Mouse (Mus musculus) limb, embryonic 11.5 days (tissue): ENCODE results near the gene Frem1. TPM values are rescaled to one million over a fixed set of nuclear protein-coding genes. Genes with fewer than 3 reads are reported as not detected.
A peak's percentile ranks its signal among the peaks of the same experiment; 100 is the strongest.

Experiments
- ATAC-seq: fragments of 200-750 bp; cut with Nextera tagmentation; 2 replicates; pipeline ENCODE4 v1.8.0; 2017; ENCODE audit warnings: low read depth; ENCODE audit not compliant: insufficient number of reproducible peaks, low FRiP score, low TSS enrichment
- DNase-seq: peaks from one replicate; pipeline ENCODE4 v3.0.0-alpha.2; 2015; ENCODE audit warnings: low spot score
- H3K27ac ChIP-seq: fragments of 300-500 bp; sonication (generic); replicated peaks from 2 replicates; pipeline ENCODE4 v1.5.1; 2014; ENCODE audit warnings: low read depth, mild to moderate bottlenecking, low read length
- H3K27me3 ChIP-seq: fragments of 300-500 bp; sonication (generic); 2 replicates; pipeline ENCODE4 v1.6.1; 2014; ENCODE audit warnings: mild to moderate bottlenecking, low read length, mixed read lengths; ENCODE audit not compliant: control insufficient read depth, insufficient read depth
- H3K36me3 ChIP-seq: fragments of 300-500 bp; sonication (generic); 2 replicates; pipeline ENCODE4 v1.6.1; 2014; ENCODE audit warnings: mild to moderate bottlenecking, low read length, moderate library complexity, mixed read lengths; ENCODE audit not compliant: control insufficient read depth, insufficient read depth
- H3K4me1 ChIP-seq: fragments of 300-500 bp; sonication (generic); 2 replicates; pipeline ENCODE4 v1.6.1; 2014; ENCODE audit warnings: low read length, mixed read lengths; ENCODE audit not compliant: control insufficient read depth, insufficient read depth
- H3K4me2 ChIP-seq: fragments of 300-500 bp; sonication (generic); 2 replicates; pipeline ENCODE4 v1.6.1; 2014; ENCODE audit warnings: low read depth, mild to moderate bottlenecking, moderate library complexity; ENCODE audit not compliant: severe bottlenecking
- H3K4me3 ChIP-seq: fragments of 300-500 bp; sonication (generic); 2 replicates; pipeline ENCODE4 v1.5.1; 2014; ENCODE audit warnings: low read depth, low read length
- H3K9ac ChIP-seq: fragments of 300-500 bp; sonication (generic); 2 replicates; pipeline ENCODE4 v1.6.1; 2014; ENCODE audit warnings: mild to moderate bottlenecking, low read length
- H3K9me3 ChIP-seq: fragments of 300-500 bp; sonication (generic); 2 replicates; pipeline ENCODE4 v1.6.1; 2016; ENCODE audit warnings: low read length; ENCODE audit not compliant: control insufficient read depth
- WGBS: fragments of 180-500 bp; shearing (Covaris S2); extraction: QIAGEN DNeasy Blood & Tissue Kit; methylation state at CpG from one replicate; pipeline ENCODE4 v1.1.7; 2014; 5-methylcytosine and 5-hydroxymethylcytosine counted together
- polyA plus RNA-seq: library from polyadenylated mRNA; unstranded; fragments of >200 nt; fragmentation: Nextera tagmentation; extraction: Ambion mirVana; gene quantifications from 2 replicates; pipeline ENCODE4 v1.2.1, GENCODE M21; 2014

Frem1 gene
- polyA plus RNA-seq, 1 experiment from 2014 or later: 15.1 TPM

GRCm38 (mm10) chr4:82933698-82934210 lies 118.4 kb downstream of the Frem1 start:
- Histone ChIP-seq H3K27me3 (no peaks in the 10 kb centered on the region), H3K9ac (no peak overlapping the region), H3K4me3 (no peak overlapping the region), H3K9me3 (no peaks in the 10 kb centered on the region), H3K36me3 (no peaks in the 10 kb centered on the region), H3K4me1 (no peaks in the 10 kb centered on the region), H3K4me2 (no peak overlapping the region), H3K27ac (no peak overlapping the region)
- no peak for ATAC-seq
- WGBS: 14% methylated on average over 14 of the region's 14 CpGs
- peak; percentile 85 for DNase-seq

- H3K36me3 ChIP-seq: no peaks in the 10 kb centered on the region
- no peak for ATAC-seq
- no peak overlapping the region for H3K9ac ChIP-seq
- H3K27ac ChIP-seq: no peak overlapping the region
- DNase-seq: no peak
- no peaks in the 10 kb centered on the region for H3K27me3 ChIP-seq
- no peak overlapping the region for H3K4me3 ChIP-seq
- no peaks in the 10 kb centered on the region for H3K4me1 ChIP-seq
- H3K4me2 ChIP-seq: no peak overlapping the region
- 72% methylated on average over 5 of the region's 5 CpGs for WGBS
- no peaks in the 10 kb centered on the region for H3K9me3 ChIP-seq
Measured at GRCm38 (mm10) chr4:82930079-82930478, 122.1 kb downstream of the Frem1 start.

DNA sequence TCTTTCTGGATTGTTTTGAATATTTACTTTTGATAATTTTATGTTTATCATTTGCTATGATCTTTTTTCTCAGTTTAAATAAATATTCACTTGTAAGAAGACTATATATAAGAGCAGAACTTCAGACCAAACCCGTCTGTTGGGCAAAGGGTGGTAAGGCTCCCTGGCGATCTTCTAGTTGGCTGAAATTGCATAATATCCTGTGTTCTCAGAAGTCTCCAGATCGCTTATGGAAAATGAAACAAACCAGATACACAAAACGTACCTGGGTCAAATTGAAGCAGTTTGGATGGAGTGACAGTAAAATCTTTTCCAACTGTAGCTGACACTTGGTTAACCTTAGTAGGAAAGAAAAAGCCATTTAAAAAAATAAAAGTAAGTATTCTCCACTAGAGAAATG lies 130.2 kb downstream of the Frem1 start:
- ATAC-seq: no peak
- 81% methylated on average over 4 of the region's 4 CpGs for WGBS
- no peak overlapping the region for H3K27ac ChIP-seq
- no peak overlapping the region for H3K4me3 ChIP-seq
- no peak overlapping the region for H3K9ac ChIP-seq
- H3K4me2 ChIP-seq: no peak overlapping the region
- no peaks in the 10 kb centered on the region for H3K4me1 ChIP-seq
- no peaks in the 10 kb centered on the region for H3K27me3 ChIP-seq
- no peak for DNase-seq
- no peaks in the 10 kb centered on the region for H3K9me3 ChIP-seq
- H3K36me3 ChIP-seq: no peaks in the 10 kb centered on the region

- Histone ChIP-seq H3K4me3 (no peak overlapping the region), H3K9ac (no peak overlapping the region), H3K36me3 (no peaks in the 10 kb centered on the region), H3K9me3 (no peaks in the 10 kb centered on the region), H3K27me3 (no peaks in the 10 kb centered on the region), H3K27ac (no peak overlapping the region), H3K4me1 (no peaks in the 10 kb centered on the region), H3K4me2 (no peak overlapping the region)
- DNase-seq (no peak), ATAC-seq (no peak)
- 75% methylated on average over 2 of the region's 2 CpGs for WGBS
Measured at GRCm38 (mm10) chr4:82918625-82919024, 133.5 kb downstream of the Frem1 start.

DNA sequence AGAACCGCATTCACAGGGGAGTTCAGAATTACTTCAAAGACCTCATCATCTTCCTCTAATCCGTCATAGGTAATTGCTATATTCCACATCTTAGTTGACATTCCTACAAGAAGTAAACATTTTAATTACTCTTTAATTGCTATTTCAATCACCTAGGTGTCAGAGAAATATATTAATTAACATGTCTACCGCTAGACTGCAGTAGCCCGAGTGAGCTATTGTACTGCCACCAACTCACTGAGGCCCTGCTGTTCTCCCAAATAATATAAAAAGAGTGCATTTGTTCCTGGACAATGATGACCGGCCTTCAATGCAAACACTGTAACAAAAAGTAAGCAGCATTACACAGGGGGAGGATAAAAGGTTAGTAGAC lies 135.5 kb downstream of the Frem1 start:
- 43% methylated on average over 5 of the region's 5 CpGs for WGBS
- Histone ChIP-seq H3K4me2 (no peak overlapping the region), H3K36me3 (no peaks in the 10 kb centered on the region), H3K27ac (no peak overlapping the region), H3K27me3 (no peaks in the 10 kb centered on the region), H3K9me3 (no peaks in the 10 kb centered on the region), H3K4me1 (no peaks in the 10 kb centered on the region), H3K9ac (no peak overlapping the region), H3K4me3 (no peak overlapping the region)
- DNase-seq (no peak), ATAC-seq (no peak)

DNA sequence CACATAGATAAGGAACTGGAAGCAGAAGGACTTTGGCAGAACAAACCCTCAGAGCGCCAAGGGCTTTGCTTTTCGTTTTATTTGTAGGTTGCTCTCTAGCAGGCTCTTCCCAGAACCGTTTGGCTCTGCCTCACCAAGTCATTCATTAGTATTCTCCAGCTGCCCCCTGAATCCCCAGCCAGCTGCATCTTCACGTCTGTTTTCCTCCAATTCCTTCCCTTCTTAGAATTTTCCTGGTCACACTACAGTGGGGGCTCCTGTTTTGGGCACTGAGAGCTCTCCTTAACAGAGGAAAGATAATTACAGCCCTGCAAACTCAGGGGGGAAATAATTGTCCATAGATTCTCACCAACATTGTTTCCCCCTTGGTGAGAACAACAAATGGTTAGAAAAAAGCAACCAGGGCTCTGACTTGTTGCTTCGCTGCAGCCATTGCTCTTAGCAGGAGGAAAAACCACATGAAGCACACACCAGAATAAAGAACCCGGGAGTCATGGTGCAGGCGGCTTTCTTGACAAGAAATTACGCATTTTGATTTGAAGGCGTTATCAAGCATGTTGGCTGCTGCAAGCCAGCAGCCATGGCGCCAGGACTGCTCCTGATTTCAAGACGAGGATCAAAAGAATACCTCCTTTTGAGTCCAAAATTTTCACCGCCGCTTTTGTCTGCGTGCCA lies 136.0 kb downstream of the Frem1 start:
- ATAC-seq (no peak), DNase-seq (no peak)
- no peak overlapping the region for H3K9ac ChIP-seq
- H3K4me3 ChIP-seq: no peak overlapping the region
- H3K27ac ChIP-seq: no peak overlapping the region
- no peaks in the 10 kb centered on the region for H3K9me3 ChIP-seq
- whole genome bisulfite sequencing: 48% methylated on average over 14 of the region's 14 CpGs
- no peak overlapping the region for H3K4me2 ChIP-seq
- no peaks in the 10 kb centered on the region for H3K4me1 ChIP-seq
- H3K27me3 ChIP-seq: no peaks in the 10 kb centered on the region
- H3K36me3 ChIP-seq: no peaks in the 10 kb centered on the region

DNA sequence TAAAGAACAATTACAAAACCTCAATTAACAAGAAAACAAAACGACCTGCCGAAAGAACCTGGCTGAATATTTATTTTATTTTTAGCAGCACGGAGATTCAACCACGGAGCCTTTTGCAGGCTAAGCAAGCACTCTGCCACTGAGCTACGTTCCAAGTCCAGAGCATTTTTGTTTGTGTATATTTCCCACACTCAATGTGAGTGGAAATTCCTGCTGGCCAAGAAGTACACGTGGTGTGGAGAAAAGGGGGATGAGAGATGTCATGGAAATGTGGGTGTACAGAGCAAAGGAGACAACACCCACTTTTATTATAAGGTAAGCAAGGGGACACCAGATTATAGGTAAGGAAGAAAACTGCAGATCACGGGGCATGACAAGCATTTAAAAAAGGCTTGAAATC lies 136.6 kb downstream of the Frem1 start:
- H3K4me2 ChIP-seq: no peak overlapping the region
- DNase-seq: no peak
- ATAC-seq: no peak
- H3K9ac ChIP-seq: no peak overlapping the region
- 72% methylated on average over 7 of the region's 7 CpGs for WGBS
- H3K9me3 ChIP-seq: no peaks in the 10 kb centered on the region
- no peaks in the 10 kb centered on the region for H3K27me3 ChIP-seq
- no peak overlapping the region for H3K4me3 ChIP-seq
- H3K4me1 ChIP-seq: no peaks in the 10 kb centered on the region
- H3K27ac ChIP-seq: no peak overlapping the region
- no peaks in the 10 kb centered on the region for H3K36me3 ChIP-seq

DNA sequence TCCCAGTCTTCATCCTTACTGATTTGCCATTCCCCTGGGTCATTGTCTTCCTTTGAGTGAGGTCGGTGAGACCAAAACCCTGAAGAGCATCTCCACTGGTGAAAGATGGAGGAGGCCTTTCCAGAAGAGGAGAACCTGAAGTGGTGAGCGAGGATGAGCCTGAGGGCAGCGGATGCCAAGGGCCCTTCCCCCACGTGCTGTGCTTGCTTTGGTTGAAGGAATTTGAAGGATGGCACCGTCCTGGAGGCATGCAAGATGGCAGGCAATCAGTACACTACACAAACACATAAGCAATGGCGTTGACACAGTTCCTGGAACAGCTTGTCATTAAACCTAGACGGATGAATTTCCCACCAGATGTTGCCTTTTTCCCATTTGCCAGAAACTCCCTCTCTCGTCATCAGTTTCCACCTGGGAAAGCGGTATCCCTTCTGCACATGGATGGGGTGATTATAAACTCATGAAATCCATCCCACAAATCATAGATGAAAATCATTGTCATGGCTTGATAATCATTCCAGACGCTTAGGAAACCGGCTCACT lies 137.5 kb downstream of the Frem1 start:
- no peak for ATAC-seq
- Histone ChIP-seq H3K4me1 (no peaks in the 10 kb centered on the region), H3K4me2 (no peak overlapping the region), H3K9me3 (no peaks in the 10 kb centered on the region), H3K27ac (no peak overlapping the region), H3K27me3 (no peaks in the 10 kb centered on the region), H3K9ac (no peak overlapping the region), H3K4me3 (no peak overlapping the region), H3K36me3 (no peaks in the 10 kb centered on the region)
- no peak for DNase-seq
- 77% methylated on average over 11 of the region's 11 CpGs for WGBS

- H3K36me3 ChIP-seq: no peaks in the 10 kb centered on the region; the same call in 1 of the 2 replicates
- 64% methylated on average over 10 of the region's 10 CpGs for WGBS
- no peak overlapping the region for H3K27ac ChIP-seq
- no peaks in the 10 kb centered on the region for H3K9me3 ChIP-seq
- no peak overlapping the region for H3K4me2 ChIP-seq
- DNase-seq (no peak), ATAC-seq (no peak)
- H3K27me3 ChIP-seq: no peaks in the 10 kb centered on the region
- peaks cover 8% of the 10 kb centered on the region for H3K4me1 ChIP-seq
- no peak overlapping the region for H3K9ac ChIP-seq
- H3K4me3 ChIP-seq: no peak overlapping the region
Measured at GRCm38 (mm10) chr4:82895227-82895626, 156.9 kb downstream of the Frem1 start.
